Mouse (Mus musculus): ENCODE measurements around the gene Gnb5.

Gnb5 gene

DNA sequence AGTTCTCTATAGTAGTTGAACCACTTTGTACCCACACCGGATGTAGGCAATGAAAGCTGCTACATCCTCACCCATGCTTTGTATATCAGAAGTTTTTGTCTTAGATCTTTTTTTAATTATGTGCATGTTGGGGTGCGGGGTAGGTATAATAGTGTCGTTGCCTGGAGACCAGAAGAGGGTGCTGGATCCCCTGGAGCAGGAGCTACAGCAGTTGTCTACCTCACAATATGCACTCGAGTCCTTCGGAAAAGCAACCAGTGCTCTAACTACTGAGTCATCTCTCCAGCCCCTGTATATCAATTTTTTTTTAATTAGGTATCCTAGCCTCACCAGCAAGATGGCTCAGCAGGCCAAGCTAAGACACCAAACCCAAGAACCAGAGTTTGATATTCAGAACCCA is 927 bp downstream of the Gnb5 start:
- no peak for DNase-seq

DNA sequence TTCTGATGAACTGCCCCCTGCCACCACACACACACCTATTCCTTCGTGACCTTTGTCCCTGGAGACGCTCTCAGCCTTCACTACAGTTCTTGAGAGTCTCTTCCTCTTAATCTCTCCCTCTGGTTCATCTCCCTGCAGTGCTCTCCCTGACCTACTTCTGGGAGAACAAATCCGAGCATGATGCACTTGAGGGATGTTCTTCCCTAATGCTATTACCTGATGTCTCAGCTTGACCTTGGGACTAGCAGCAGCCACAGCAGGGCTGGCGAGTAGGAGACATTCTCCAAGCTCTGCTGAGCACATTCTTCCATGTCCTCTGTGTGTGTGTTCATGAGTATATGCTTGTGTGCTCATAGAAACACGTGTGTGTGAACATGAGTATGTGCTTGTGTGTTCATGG is 2.5 kb downstream of the Gnb5 start:
- DNase-seq = no peak

- DNase-seq = peak; percentile 42 to 78
Measured at GRCm38 (mm10) chr9:75312008-75312407, 5.9 kb downstream of the Gnb5 start.

- no peak for DNase-seq
Measured at GRCm38 (mm10) chr9:75313138-75313831, 7.2 kb downstream of the Gnb5 start.

GRCm38 (mm10) chr9:75313832-75314516 is 7.9 kb downstream of the Gnb5 start:
- DNase-seq = peak; percentile 81 to 84

GRCm38 (mm10) chr9:75314517-75315105 is 8.5 kb downstream of the Gnb5 start:
- DNase-seq = no peak

- no peak for DNase-seq
Measured at GRCm38 (mm10) chr9:75315238-75315637, 9.2 kb downstream of the Gnb5 start.

DNA sequence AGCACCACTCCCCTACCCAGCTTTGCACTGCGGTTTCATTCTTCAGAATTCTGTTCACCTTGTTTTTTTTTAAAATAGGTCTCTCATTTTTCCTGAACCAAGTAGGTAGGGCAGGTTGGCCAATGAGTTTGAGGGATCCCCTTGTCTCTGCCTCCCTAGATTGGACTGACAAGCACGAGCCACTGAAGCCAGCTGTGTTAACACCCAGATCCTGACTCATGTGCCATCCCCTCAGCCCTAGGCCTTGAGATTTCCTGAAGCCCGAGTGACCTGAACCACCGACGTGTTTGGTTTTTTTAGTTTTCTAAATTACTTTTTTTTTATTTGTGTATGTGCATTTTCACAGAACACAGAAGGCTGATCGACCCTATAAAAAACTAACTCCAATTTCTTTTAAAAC is 10.7 kb downstream of the Gnb5 start:
- no peak for DNase-seq

DNA sequence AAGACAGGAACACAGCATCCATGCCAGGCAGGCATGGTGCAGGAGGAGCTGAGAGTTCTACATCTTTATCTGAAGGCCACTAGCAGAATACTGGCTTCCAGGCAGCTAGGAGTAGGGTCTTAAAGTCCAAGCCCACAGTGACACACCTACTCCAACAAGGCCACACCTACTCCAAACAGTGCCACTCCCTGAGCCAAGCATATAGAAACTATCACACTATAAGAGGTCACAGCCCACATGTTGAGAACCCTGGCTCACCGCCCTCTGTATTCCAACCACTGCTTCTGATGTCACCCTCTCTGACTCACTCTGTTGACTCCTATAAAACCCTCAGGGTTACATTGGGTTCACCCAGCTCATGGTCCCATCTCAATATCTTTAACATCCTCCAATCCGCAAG is 12.1 kb downstream of the Gnb5 start:
- DNase-seq = no peak

DNA sequence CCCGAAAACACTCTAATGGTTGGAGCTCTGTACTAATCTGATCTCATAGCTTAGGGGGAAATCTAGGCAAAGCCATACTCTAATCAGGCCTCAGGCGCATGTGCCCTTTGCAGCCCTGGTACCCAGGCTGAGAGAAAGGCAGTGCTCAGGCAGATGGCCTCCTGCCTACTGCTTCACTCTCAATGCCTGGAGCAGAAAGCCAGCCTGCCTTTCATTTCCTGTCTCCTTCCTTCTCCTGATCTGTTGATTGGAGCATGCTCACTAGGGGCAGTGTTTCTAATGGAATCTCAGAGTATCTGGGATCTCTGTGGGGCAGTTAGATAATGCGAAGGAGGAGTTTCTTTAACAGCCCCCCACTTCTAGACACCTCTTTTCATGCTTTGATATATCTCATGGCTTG is 13.3 kb downstream of the Gnb5 start:
- DNase-seq = no peak

GRCm38 (mm10) chr9:75322099-75322885 is 16.2 kb downstream of the Gnb5 start:
- DNase-seq = no peak

DNA sequence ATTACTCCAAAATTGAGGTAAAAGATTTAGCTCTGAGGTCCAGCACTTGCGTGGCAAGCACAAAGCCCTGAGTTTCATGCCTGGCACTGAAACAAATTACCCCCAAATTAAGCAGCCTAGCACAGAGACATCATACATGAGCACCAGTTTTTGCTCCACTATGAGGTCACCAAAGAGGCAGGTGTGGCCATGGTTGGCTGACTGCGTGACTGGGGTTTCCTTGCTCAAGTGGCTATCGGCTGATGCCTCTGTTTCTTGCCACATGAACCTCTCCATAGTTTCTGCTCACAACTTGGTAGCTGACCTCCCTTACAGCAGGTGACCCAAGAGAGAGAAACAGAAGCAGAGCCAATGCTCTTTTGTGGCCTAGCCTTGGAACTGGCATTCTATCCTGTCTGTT is 22.0 kb downstream of the Gnb5 start:
- DNase-seq = no peak

- DNase-seq = no peak
Measured at GRCm38 (mm10) chr9:75330821-75331220, 24.7 kb downstream of the Gnb5 start.

- no peak for DNase-seq
Measured at GRCm38 (mm10) chr9:75334440-75334839, 28.4 kb downstream of the Gnb5 start.

DNA sequence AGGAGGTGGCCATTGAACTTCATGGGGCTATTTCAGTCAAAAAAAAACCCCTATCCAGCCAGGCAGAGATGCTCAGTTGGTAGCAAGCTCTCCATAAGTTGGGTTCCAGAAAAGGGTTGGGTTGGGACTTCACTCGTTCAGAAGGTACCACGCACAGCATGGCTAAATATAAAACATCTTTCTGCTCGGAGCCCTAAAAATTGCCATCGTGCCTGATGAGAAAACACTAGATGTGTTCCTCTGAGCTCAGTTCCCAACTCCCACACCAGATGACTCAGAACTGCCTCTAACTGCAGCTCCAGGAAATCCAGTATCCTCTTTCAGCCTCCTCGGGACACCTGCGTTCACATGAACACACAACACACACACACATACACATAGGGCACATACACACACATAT is 31.9 kb downstream of the Gnb5 start:
- no peak for DNase-seq

DNA sequence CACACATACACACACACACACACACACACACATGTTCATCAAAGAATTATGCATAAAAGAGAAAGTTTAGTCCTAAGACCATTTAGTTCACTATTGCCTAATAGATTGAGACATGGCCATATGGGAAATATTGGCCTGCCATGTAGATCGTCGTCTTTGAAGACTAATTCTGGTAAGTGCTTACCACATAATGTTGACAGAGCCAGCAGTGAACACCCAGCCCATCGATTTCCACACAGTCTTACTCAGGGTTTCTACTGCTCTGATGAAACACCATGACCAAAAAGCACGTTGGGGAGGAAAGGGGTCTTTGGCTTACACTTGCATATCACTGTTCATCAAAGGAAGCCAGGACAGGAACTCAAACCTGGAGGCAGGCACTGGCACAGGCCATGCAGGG is 36.3 kb downstream of the Gnb5 start:
- DNase-seq = no peak

DNA sequence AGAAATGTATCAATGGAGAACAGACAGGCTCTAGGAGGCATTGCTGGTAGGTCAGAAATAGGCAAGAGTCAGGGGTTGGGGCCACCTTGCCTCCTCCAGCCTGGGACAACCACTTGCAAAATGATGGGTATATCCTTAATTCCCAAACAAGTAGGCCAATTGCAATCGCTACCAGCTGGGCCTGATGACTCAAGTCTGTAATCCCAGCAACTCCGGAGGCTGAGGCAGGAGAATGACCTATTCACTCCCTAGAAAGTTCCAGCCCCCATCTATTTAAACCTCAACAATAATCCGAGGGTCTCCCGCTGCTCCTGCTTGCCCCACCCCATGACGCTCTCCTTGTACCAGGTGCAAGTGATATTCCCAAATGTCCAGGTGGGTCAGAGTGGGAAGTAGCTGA is 41.4 kb downstream of the Gnb5 start, which contains the start of gene Bcl2l10:
Gene Bcl2l10 (plus strand): TSS at position 301 of the 400 bp plus-strand sequence.
- no peak for DNase-seq

- DNase-seq = no peak
Measured at GRCm38 (mm10) chr9:75348066-75348465, 42.0 kb downstream of the Gnb5 start.

GRCm38 (mm10) chr9:75348641-75349040 is 42.6 kb downstream of the Gnb5 start:
- DNase-seq = no peak

GRCm38 (mm10) chr9:75353094-75353493 is 47.0 kb downstream of the Gnb5 start:
- DNase-seq = no peak

- no peak for DNase-seq
Measured at GRCm38 (mm10) chr9:75355783-75356182, 49.7 kb downstream of the Gnb5 start.

GRCm38 (mm10) chr9:75357087-75357654 is 51.1 kb downstream of the Gnb5 start:
- DNase-seq = no peak

- DNase-seq = peak; percentile 66 to 83
Measured at GRCm38 (mm10) chr9:75361699-75362098, 55.6 kb downstream of the Gnb5 start.

Measured in lung, postnatal 4 days (tissue).